Mouse (Mus musculus) heart, embryonic 13.5 days (tissue): ENCODE measurements at regions not wholly inside any gene's neighbourhood (a gene's known extent, or its start where the extent isn't known, plus 50 kb on each side); places are given as distances from the start of the nearest gene placed in this dataset.
"Not testable (repeated sequence)": the region's sequence is repeated elsewhere in the genome, so short reads cannot be mapped to it uniquely, and the experiment has no call there.

Experiments used
- ATAC-seq: fragments of 200-750 bp; cut with Nextera tagmentation; 2 replicates; pipeline ENCODE4 v1.8.0; 2017; ENCODE audit warnings: moderate TSS enrichment; ENCODE audit not compliant: insufficient number of reproducible peaks, low FRiP score, low TSS enrichment; ENCODE audit errors: extremely low read depth
- H3K27ac ChIP-seq: fragments of 300-500 bp; sonication (generic); replicated peaks from 2 replicates; pipeline ENCODE4 v1.5.1; 2015; ENCODE audit warnings: moderate library complexity, mild to moderate bottlenecking, inconsistent platforms
- H3K27me3 ChIP-seq: fragments of 300-500 bp; sonication (generic); replicated peaks from 2 replicates; pipeline ENCODE4 v1.6.1; 2015; ENCODE audit warnings: mild to moderate bottlenecking, inconsistent platforms
- H3K36me3 ChIP-seq: fragments of 300-500 bp; sonication (generic); 2 replicates; pipeline ENCODE4 v1.6.1; 2015; ENCODE audit warnings: mild to moderate bottlenecking, inconsistent platforms
- H3K4me1 ChIP-seq: fragments of 300-500 bp; sonication (generic); 2 replicates; pipeline ENCODE4 v1.6.1; 2015; ENCODE audit warnings: inconsistent platforms
- H3K4me2 ChIP-seq: fragments of 300-500 bp; sonication (generic); 2 replicates; pipeline ENCODE4 v1.6.1; 2015; ENCODE audit warnings: inconsistent platforms, mild to moderate bottlenecking, moderate library complexity
- H3K4me3 ChIP-seq: fragments of 300-500 bp; sonication (generic); 2 replicates; pipeline ENCODE4 v1.5.1; 2015; ENCODE audit warnings: moderate library complexity, mild to moderate bottlenecking, inconsistent platforms
- H3K9ac ChIP-seq: fragments of 300-500 bp; sonication (generic); 2 replicates; pipeline ENCODE4 v1.6.1; 2015; ENCODE audit warnings: inconsistent platforms, mild to moderate bottlenecking, moderate library complexity
- H3K9me3 ChIP-seq: fragments of 300-500 bp; sonication (generic); 2 replicates; pipeline ENCODE4 v1.6.1; 2016; ENCODE audit warnings: inconsistent platforms
- WGBS: fragments of 180-500 bp; shearing (Covaris S2); methylation state at CpG from one replicate; pipeline ENCODE4 v1.1.7; 2015; ENCODE audit warnings: mixed read lengths; 5-methylcytosine and 5-hydroxymethylcytosine counted together

GRCm38 (mm10) chr17:4887331-4887730 lies 106.8 kb upstream of the Arid1b start:
- not testable (repeated sequence) for H3K4me3 ChIP-seq, H3K4me2 ChIP-seq, H3K36me3 ChIP-seq, H3K9ac ChIP-seq, ATAC-seq, H3K27ac ChIP-seq, H3K4me1 ChIP-seq, H3K27me3 ChIP-seq, H3K9me3 ChIP-seq
- WGBS: 87% methylated on average over 12 of the region's 12 CpGs

DNA sequence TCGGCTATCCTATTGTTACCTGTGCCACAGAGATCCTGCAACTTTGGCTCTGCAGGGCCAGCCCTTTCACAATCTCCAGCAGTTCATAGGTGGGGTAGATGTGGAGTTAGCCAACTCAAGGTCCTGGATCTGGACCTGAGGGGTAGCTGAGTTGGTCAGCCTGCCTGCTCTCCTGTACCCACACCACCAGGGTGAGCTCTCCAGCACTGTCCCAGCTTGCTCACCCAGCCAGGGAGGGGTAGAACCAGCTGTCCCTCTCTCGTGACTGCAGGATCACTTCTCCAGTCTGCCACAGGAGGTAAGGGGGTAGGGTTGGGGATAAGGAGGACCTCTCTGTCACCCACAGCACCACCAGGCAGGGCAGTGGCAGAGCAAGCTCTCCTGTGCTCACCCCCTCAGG lies 104.6 kb upstream of the Arid1b start:
- Histone ChIP-seq H3K9me3 (0 out of 2 replicates have a peak, but pooled peaks cover 4% of the 10 kb centered on the region), H3K36me3 (no peaks in the 10 kb centered on the region), H3K4me2 (no peak overlapping the region), H3K27me3 (no peaks in the 10 kb centered on the region), H3K4me1 (no peaks in the 10 kb centered on the region), H3K9ac (no peak overlapping the region), H3K27ac (no peak overlapping the region), H3K4me3 (no peak overlapping the region)
- ATAC-seq: no peak
- WGBS: 51% methylated on average over 2 of the region's 2 CpGs

DNA sequence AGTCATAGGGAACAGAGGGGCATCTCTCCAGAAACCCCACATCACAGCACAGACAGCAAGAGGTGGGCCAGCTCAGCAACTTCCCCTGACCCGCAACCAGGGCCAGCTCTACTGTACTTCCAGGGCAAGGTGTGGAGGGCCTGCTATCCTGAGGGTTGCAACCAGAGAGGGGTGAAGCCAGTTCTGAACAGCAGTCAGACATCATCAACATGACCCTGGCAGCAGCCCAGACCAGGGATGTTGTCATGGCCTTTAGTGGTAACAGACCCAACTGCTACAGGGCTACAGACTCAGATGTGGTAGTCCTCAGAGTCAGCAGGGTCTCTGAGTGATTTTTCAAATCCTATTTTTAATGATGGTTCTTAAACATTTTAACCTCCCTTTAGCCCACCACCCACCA lies 104.0 kb upstream of the Arid1b start:
- H3K9ac ChIP-seq: no peak overlapping the region
- H3K4me1 ChIP-seq: no peaks in the 10 kb centered on the region
- H3K4me2 ChIP-seq: no peak overlapping the region
- 87% methylated on average over 1 of the region's 1 CpGs for whole genome bisulfite sequencing
- no peak overlapping the region for H3K27ac ChIP-seq
- no peaks in the 10 kb centered on the region for H3K36me3 ChIP-seq
- no peak for ATAC-seq
- no peaks in the 10 kb centered on the region for H3K27me3 ChIP-seq
- H3K9me3 ChIP-seq: 0 out of 2 replicates have a peak, but pooled peaks cover 4% of the 10 kb centered on the region
- no peak overlapping the region for H3K4me3 ChIP-seq

DNA sequence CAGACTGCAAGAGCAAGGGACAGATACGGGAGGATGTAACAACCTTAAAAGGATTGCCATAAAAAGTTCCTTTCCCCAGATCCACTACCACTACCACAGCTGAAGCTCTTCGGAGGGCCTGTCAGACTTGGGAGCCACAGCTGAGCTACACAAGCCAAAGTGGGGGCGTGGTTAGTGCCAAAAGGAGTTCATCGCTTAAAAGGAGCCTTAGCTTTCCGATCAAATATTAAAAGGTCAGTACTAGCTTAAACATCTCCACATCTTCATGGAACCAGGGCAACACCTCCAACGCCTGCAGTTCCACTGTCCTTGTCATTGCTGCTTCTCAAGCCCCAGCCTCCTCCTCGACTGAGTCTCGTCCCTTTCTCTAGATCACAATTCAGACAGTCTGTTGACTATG lies 102.6 kb upstream of the Arid1b start:
- H3K9me3 ChIP-seq: 0 out of 2 replicates have a peak, but pooled peaks cover 4% of the 10 kb centered on the region
- WGBS: 77% methylated on average over 8 of the region's 8 CpGs
- H3K4me1 ChIP-seq: no peaks in the 10 kb centered on the region
- H3K27ac ChIP-seq: no peak overlapping the region
- no peaks in the 10 kb centered on the region for H3K27me3 ChIP-seq
- no peak overlapping the region for H3K4me3 ChIP-seq
- no peak overlapping the region for H3K4me2 ChIP-seq
- no peaks in the 10 kb centered on the region for H3K36me3 ChIP-seq
- no peak overlapping the region for H3K9ac ChIP-seq
- ATAC-seq: no peak

DNA sequence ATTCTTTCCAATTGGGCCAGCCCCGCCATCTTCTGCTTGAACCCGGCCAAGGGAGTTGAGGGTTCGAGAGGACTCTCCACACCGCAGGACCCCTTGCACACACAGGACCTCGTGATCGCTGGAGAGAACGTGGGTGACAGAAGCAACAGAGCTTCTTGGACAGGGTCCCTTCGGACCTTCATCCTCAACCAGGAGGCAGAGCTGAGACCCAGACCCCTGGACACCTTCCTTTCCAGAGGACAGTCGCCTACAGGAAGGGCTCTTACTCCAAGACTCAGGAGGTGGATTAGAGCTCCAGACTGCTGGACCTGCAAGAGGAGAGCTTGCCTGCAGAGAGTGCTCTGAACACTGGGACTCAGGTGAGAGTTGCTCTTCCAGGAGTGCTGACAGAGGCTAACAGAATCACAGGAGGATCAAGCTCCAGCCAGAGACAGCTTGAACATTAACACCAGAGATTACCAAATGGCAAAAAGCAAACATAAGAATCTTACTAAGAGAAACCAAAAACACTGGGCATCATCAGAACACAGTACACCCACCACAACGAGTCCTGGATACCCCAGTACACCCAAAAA lies 99.3 kb upstream of the Arid1b start:
- not testable (repeated sequence) for H3K9ac ChIP-seq, H3K4me3 ChIP-seq, H3K4me2 ChIP-seq, H3K27me3 ChIP-seq, H3K36me3 ChIP-seq, H3K27ac ChIP-seq, H3K4me1 ChIP-seq, ATAC-seq, H3K9me3 ChIP-seq
- 84% methylated on average over 10 of the region's 10 CpGs for WGBS

DNA sequence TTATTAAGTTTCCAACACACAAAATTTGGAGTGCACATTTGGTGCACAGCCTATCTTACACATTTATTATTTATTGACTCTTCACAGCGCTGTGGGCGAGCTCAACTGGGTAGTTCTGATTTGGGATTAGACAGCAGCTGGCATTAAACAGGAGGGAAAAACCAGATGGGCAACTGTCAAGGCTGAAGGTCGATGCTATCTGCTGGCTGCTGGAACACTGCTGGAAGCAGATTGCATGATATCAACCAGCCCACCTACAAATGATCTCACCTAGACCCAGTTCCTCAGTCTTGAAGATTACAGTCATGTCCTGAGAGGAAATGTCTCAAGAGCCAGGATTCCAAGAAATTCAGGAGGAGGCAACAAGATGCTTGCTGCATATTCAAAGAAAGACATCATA lies 91.0 kb upstream of the Arid1b start:
- H3K9me3 ChIP-seq: no peaks in the 10 kb centered on the region
- ATAC-seq: no peak
- WGBS: 69% methylated on average over 3 of the region's 3 CpGs

GRCm38 (mm10) chr17:4906504-4906903 lies 87.6 kb upstream of the Arid1b start:
- H3K4me3 ChIP-seq: no peak overlapping the region
- no peaks in the 10 kb centered on the region for H3K9me3 ChIP-seq
- peaks cover 14% of the 10 kb centered on the region for H3K4me1 ChIP-seq
- 60% methylated on average over 3 of the region's 3 CpGs for WGBS
- peak overlapping the region; percentile 98 for H3K27ac ChIP-seq
- no peaks in the 10 kb centered on the region for H3K36me3 ChIP-seq
- H3K27me3 ChIP-seq: no peaks in the 10 kb centered on the region
- no peak for ATAC-seq
- peak overlapping the region; percentile 83 for H3K4me2 ChIP-seq
- no peak overlapping the region for H3K9ac ChIP-seq

More for the DNA sequence above, 91.0 kb upstream of the Arid1b start:
- H3K9ac ChIP-seq: no peak overlapping the region
- no peaks in the 10 kb centered on the region for H3K36me3 ChIP-seq
- no peaks in the 10 kb centered on the region for H3K27me3 ChIP-seq
- H3K4me3 ChIP-seq: no peak overlapping the region
- H3K4me1 ChIP-seq: peaks cover 6% of the 10 kb centered on the region
- no peak overlapping the region for H3K4me2 ChIP-seq
- no peak overlapping the region for H3K27ac ChIP-seq

GRCm38 (mm10) chr17:4907181-4907752 lies 86.9 kb upstream of the Arid1b start:
- Histone ChIP-seq H3K9ac (peak overlapping the region; percentile 89), H3K27ac (peak overlapping the region; percentile 98), H3K36me3 (no peaks in the 10 kb centered on the region), H3K9me3 (no peaks in the 10 kb centered on the region), H3K4me1 (peaks cover 14% of the 10 kb centered on the region), H3K4me3 (peak overlapping the region; percentile 67), H3K27me3 (no peaks in the 10 kb centered on the region), H3K4me2 (peak overlapping the region; percentile 83)
- WGBS: 0% methylated on average over 13 of the region's 14 CpGs
- no peak for ATAC-seq

DNA sequence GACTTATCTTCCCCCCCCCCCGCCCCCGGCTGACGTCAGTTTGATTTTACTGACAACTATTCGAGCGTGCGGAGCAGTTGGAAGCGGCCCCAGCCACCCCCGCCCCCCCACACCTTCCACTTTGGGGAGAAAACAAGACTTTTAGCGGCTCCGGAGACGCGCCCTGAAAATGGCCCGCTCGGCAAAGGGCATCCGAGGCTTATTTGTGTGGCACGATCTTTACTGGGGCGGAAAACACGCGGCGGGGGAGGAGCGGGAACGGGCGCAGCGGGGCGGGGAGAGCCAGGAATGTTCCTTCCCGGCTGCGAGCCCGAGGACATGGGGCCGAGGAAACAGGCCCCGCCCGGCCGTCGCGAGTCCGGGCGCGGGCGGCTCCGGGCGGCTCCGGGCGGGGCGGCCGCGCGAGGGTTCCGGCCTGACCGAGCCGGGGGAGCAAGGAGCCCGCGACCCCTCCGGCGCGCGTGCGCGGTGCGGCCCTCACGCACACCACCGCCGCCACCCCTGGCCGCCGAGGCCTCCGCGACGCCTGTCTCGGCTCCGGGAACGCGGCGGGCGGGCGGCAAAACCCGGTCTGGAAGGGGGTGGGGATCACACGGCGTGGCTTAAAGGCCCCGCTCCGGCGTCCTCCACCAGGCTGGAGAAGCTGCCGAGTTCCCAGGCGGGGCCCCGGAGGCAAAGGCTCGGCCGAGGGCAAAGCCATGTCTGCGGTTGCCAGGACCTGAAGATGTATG lies 86.1 kb upstream of the Arid1b start:
- Histone ChIP-seq H3K4me1 (peaks cover 14% of the 10 kb centered on the region), H3K9me3 (no peaks in the 10 kb centered on the region), H3K27ac (peak overlapping the region; percentile 98), H3K9ac (peak overlapping the region; percentile 89), H3K36me3 (no peaks in the 10 kb centered on the region), H3K27me3 (no peaks in the 10 kb centered on the region), H3K4me2 (peak overlapping the region; percentile 83), H3K4me3 (peak overlapping the region; percentile 67)
- peak; percentile 90 for ATAC-seq
- under 1% methylated on average over 84 of the region's 85 CpGs for WGBS

DNA sequence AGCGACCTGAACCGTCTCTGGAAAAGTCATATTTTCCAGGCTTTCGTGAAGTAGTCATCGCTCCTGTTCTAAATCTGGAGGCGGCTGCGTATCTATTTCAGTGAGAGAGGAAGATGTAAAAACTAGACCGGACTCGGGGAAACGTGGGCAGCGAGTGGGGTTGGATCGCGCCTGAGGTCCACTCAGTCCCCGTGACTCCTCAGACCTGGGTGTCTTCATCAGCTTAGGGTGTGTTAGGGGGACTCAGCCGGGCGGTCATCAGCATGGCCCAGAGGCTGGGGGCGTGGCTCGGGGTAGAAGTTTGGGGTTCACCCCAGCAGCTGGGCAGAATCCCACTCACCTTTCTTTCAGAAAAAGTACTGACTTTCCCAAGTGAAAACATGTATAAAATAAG lies 85.6 kb upstream of the Arid1b start:
- under 1% methylated on average over 17 of the region's 17 CpGs for whole genome bisulfite sequencing
- no peak for ATAC-seq

GRCm38 (mm10) chr17:4910182-4910581 lies 84.0 kb upstream of the Arid1b start:
- H3K4me3 ChIP-seq: no peak overlapping the region
- H3K4me2 ChIP-seq: no peak overlapping the region
- WGBS: 69% methylated on average over 5 of the region's 5 CpGs
- no peaks in the 10 kb centered on the region for H3K27me3 ChIP-seq
- H3K9me3 ChIP-seq: no peaks in the 10 kb centered on the region
- no peaks in the 10 kb centered on the region for H3K36me3 ChIP-seq
- peaks cover 14% of the 10 kb centered on the region for H3K4me1 ChIP-seq
- no peak for ATAC-seq
- H3K27ac ChIP-seq: no peak overlapping the region
- no peak overlapping the region for H3K9ac ChIP-seq

More for the DNA sequence above, 85.6 kb upstream of the Arid1b start:
- H3K4me1 ChIP-seq: peaks cover 14% of the 10 kb centered on the region
- H3K36me3 ChIP-seq: no peaks in the 10 kb centered on the region
- H3K27me3 ChIP-seq: no peaks in the 10 kb centered on the region
- no peaks in the 10 kb centered on the region for H3K9me3 ChIP-seq
- H3K4me2 ChIP-seq: peak overlapping the region; percentile 83
- peak overlapping the region; percentile 98 for H3K27ac ChIP-seq
- peak overlapping the region; percentile 67 for H3K4me3 ChIP-seq
- peak overlapping the region; percentile 89 for H3K9ac ChIP-seq
